Mouse (Mus musculus): Measurements from ENCODE around the gene Polg2.

DNA sequence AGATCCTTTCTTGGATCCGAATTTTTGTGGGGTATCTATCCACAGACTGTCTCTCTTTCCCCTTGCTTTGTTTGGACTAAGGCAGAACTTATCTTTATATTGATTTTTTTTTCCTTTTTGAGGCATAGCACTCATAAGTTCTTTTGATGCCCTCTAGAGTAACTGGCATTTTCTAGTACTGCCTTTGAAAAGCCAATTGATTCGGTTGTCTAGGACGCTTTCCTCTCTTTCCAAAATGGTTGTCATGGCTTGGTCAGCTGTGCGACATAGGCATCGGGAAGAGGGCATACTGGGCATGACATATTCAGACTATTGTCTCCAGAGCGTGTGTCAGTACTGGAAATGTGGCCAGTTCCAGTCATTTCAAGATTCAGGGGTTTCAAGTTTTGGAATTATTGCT lies 10.3 kb upstream of the Polg2 start:
- TF ChIP-seq CTCF (IDR thresholded peaks at IDR 0.05; ENCODE audit: insufficient read depth, low read length): no peak
- no peak for TF ChIP-seq POLR2A (IDR thresholded peaks at IDR 0.05; ENCODE audit: borderline replicate concordance, extremely low read depth, low read depth, low read length)
